Mouse (Mus musculus) kidney, embryonic 15.5 days (tissue): ENCODE data around the gene Vars2. TPM values are rescaled to one million over a fixed set of nuclear protein-coding genes. Genes with fewer than 3 reads are reported as not detected.

Experiments used
- ATAC-seq: fragments of 200-750 bp; cut with Nextera tagmentation; replicated peaks from 2 replicates; pipeline ENCODE4 v1.8.0; 2017; ENCODE audit warnings: moderate TSS enrichment; ENCODE audit not compliant: low FRiP score
- H3K27ac ChIP-seq: fragments of 300-500 bp; sonication (generic); 2 replicates; pipeline ENCODE4 v1.5.1; 2015; ENCODE audit warnings: mild to moderate bottlenecking, inconsistent platforms
- H3K27me3 ChIP-seq: fragments of 300-500 bp; sonication (generic); 2 replicates; pipeline ENCODE4 v1.6.1; 2015; ENCODE audit warnings: inconsistent platforms
- H3K36me3 ChIP-seq: fragments of 300-500 bp; sonication (generic); 2 replicates; pipeline ENCODE4 v1.6.1; 2015; ENCODE audit warnings: inconsistent platforms
- H3K4me1 ChIP-seq: fragments of 300-500 bp; sonication (generic); 2 replicates; pipeline ENCODE4 v1.6.1; 2015; ENCODE audit warnings: inconsistent platforms
- H3K4me2 ChIP-seq: fragments of 300-500 bp; sonication (generic); 2 replicates; pipeline ENCODE4 v1.6.1; 2015; ENCODE audit warnings: moderate library complexity, mild to moderate bottlenecking, inconsistent platforms
- H3K4me3 ChIP-seq: fragments of 300-500 bp; sonication (generic); replicated peaks from 2 replicates; pipeline ENCODE4 v1.5.1; 2015; ENCODE audit warnings: mild to moderate bottlenecking, inconsistent platforms
- H3K9ac ChIP-seq: fragments of 300-500 bp; sonication (generic); 2 replicates; pipeline ENCODE4 v1.6.1; 2015; ENCODE audit warnings: mild to moderate bottlenecking, inconsistent platforms
- H3K9me3 ChIP-seq: fragments of 300-500 bp; sonication (generic); replicated peaks from 2 replicates; pipeline ENCODE4 v1.6.1; 2016; ENCODE audit warnings: inconsistent platforms
- WGBS: fragments of 180-500 bp; shearing (Covaris S2); methylation state at CpG from one replicate; pipeline ENCODE4 v1.1.7; 2015; ENCODE audit warnings: mixed read lengths; 5-methylcytosine and 5-hydroxymethylcytosine counted together
- polyA plus RNA-seq: library from polyadenylated mRNA; unstranded; fragments of >200 nt; fragmentation: Nextera tagmentation; extraction: Ambion mirVana; gene quantifications from 2 replicates; pipeline ENCODE4 v1.2.1, GENCODE M21; 2015

Gene Vars2
- 15.9 and 18.8 TPM in 2 replicates for polyA plus RNA-seq

GRCm38 (mm10) chr17:35667334-35668065 lies at the start of gene Vars2:
TSS of gene Vars2 (minus strand) at chr17:35667592.
- Histone ChIP-seq H3K4me1 (peaks cover 24% of the 10 kb centered on the region), H3K27ac (peak within 1 kb of the TSS; percentile 90), H3K4me3 (peak within 1 kb of the TSS; percentile 82), H3K4me2 (peak within 1 kb of the TSS; percentile 91), H3K36me3 (peaks cover 47% of the 10 kb centered on the region), H3K9ac (peak within 1 kb of the TSS; percentile 88), H3K9me3 (no peaks in the 10 kb centered on the region), H3K27me3 (no peaks in the 10 kb centered on the region)
- ATAC-seq: peak; percentile 84
- under 1% methylated on average over 61 of the region's 61 CpGs for WGBS

DNA sequence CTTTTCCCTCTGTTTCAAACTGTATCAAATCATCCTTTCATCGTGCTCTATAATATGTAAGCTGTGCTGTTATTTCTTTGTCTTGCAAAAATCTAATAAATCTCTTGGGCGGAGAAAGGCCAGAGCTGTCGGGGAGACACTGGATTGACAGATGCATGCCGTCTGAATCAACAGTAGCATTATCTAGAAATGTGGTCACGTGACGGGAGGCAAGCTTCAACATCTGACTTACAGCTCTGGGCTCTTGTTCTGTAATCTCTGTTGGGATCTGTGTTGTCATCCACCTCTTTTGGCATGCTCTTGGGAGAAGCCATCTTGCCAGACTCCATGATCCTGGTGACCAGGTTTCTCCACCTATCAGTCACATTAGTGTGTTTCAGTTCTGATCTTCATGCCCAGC lies 49.7 kb upstream of the Vars2 start:
- Histone ChIP-seq H3K36me3 (no peaks in the 10 kb centered on the region), H3K27me3 (no peaks in the 10 kb centered on the region), H3K9me3 (no peaks in the 10 kb centered on the region), H3K27ac (no peak overlapping the region), H3K9ac (no peak overlapping the region), H3K4me1 (peaks cover 29% of the 10 kb centered on the region), H3K4me3 (no peak overlapping the region), H3K4me2 (no peak overlapping the region)
- whole genome bisulfite sequencing: 83% methylated on average over 6 of the region's 6 CpGs
- ATAC-seq: no peak

DNA sequence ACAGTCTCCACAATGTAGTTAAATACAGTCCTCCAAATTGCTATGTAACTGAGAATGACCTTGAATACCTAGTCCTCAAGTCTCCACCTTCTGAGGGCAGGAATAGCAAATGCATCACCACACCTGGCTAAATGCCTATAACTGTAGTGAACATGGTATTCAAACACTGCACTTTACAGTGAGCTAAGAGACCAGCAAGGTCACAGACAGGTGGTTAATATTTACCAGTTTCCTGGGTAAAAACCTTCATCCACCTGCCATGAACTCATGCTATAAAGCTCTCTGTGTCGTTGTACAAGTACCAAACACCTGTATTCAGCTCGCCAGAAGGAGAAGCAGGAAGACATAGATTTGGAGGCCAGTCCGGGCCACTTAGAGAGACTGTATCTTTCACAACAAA lies 48.7 kb upstream of the Vars2 start:
- H3K27ac ChIP-seq: peak overlapping the region; percentile 59
- no peak overlapping the region for H3K9ac ChIP-seq
- H3K4me3 ChIP-seq: no peak overlapping the region
- H3K27me3 ChIP-seq: no peaks in the 10 kb centered on the region
- 71% methylated on average over 3 of the region's 3 CpGs for WGBS
- H3K9me3 ChIP-seq: no peaks in the 10 kb centered on the region
- no peaks in the 10 kb centered on the region for H3K36me3 ChIP-seq
- peaks cover 28% of the 10 kb centered on the region for H3K4me1 ChIP-seq
- H3K4me2 ChIP-seq: no peak overlapping the region
- ATAC-seq: no peak

DNA sequence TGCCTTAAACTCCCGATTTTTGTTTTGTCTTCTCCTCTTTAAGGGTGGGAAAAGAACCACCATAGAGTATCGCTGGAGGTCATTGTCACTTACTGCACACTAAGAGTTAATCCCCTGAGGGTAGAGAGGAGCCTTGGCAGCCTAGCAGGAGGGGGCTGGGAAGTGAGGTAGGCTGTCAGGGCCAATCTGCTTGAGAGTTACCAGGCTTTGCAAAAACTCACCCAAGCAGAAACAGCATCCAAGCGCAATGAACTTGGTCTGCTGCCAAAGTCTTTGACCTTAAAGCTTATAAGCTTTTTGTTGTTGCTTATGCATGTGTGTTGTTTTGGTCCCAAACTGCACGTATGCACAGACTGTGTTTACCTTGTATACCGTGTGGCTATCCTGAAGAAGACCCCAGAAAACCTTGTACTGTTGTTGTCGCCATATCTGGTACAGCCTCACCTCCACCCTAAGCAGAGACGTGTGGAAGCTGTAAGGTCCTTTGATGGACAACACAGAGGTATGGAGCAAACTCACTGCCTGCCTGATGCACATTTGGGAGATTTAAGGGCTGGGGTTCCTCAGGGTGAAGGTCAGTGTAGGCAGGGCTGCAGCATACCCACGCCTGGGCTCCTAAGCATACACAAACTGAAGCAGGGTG lies 43.4 kb upstream of the Vars2 start:
- Histone ChIP-seq H3K4me2 (no peak overlapping the region), H3K9ac (no peak overlapping the region), H3K27ac (peak overlapping the region; percentile 82), H3K9me3 (no peaks in the 10 kb centered on the region), H3K27me3 (no peaks in the 10 kb centered on the region), H3K36me3 (no peaks in the 10 kb centered on the region), H3K4me3 (no peak overlapping the region), H3K4me1 (peaks cover 24% of the 10 kb centered on the region)
- peak; percentile 84 for ATAC-seq
- WGBS: 29% methylated on average over 8 of the region's 8 CpGs

GRCm38 (mm10) chr17:35708611-35709010 lies 41.2 kb upstream of the Vars2 start:
- H3K9ac ChIP-seq: no peak overlapping the region
- no peaks in the 10 kb centered on the region for H3K27me3 ChIP-seq
- 84% methylated on average over 2 of the region's 2 CpGs for WGBS
- H3K4me2 ChIP-seq: no peak overlapping the region
- H3K36me3 ChIP-seq: no peaks in the 10 kb centered on the region
- H3K9me3 ChIP-seq: no peaks in the 10 kb centered on the region
- ATAC-seq: no peak
- peaks cover 46% of the 10 kb centered on the region for H3K4me1 ChIP-seq
- no peak overlapping the region for H3K27ac ChIP-seq
- H3K4me3 ChIP-seq: no peak overlapping the region

DNA sequence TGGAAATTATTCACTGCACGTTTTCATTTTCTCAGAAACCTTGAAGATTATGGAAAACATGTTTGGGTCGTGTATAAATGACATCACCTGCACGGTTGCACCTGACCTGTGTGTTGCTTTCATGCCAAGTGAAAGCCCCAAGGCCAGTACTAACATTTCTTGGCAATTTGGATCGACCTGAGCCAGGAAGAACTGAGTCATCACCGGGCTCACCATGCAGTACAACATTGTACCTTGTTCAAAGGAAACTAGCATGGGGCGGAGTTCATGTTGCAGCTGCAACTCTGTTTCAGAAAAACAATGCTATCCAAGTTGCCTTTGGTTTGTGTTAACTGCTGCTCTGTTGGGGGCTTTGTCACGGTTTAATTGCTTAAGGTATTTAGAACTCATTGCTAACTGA lies 40.5 kb upstream of the Vars2 start:
- no peak for ATAC-seq
- no peak overlapping the region for H3K9ac ChIP-seq
- H3K4me3 ChIP-seq: no peak overlapping the region
- no peak overlapping the region for H3K27ac ChIP-seq
- no peaks in the 10 kb centered on the region for H3K9me3 ChIP-seq
- no peak overlapping the region for H3K4me2 ChIP-seq
- peaks cover 50% of the 10 kb centered on the region for H3K4me1 ChIP-seq
- H3K27me3 ChIP-seq: no peaks in the 10 kb centered on the region
- 72% methylated on average over 7 of the region's 7 CpGs for WGBS
- H3K36me3 ChIP-seq: no peaks in the 10 kb centered on the region

GRCm38 (mm10) chr17:35705836-35706235 lies 38.4 kb upstream of the Vars2 start:
- no peak overlapping the region for H3K4me3 ChIP-seq
- H3K4me2 ChIP-seq: no peak overlapping the region
- H3K27me3 ChIP-seq: no peaks in the 10 kb centered on the region
- no peaks in the 10 kb centered on the region for H3K9me3 ChIP-seq
- no peak for ATAC-seq
- no peak overlapping the region for H3K9ac ChIP-seq
- H3K27ac ChIP-seq: peak overlapping the region; percentile 98
- WGBS: 21% methylated on average over 4 of the region's 4 CpGs
- peaks cover 55% of the 10 kb centered on the region for H3K4me1 ChIP-seq
- no peaks in the 10 kb centered on the region for H3K36me3 ChIP-seq

DNA sequence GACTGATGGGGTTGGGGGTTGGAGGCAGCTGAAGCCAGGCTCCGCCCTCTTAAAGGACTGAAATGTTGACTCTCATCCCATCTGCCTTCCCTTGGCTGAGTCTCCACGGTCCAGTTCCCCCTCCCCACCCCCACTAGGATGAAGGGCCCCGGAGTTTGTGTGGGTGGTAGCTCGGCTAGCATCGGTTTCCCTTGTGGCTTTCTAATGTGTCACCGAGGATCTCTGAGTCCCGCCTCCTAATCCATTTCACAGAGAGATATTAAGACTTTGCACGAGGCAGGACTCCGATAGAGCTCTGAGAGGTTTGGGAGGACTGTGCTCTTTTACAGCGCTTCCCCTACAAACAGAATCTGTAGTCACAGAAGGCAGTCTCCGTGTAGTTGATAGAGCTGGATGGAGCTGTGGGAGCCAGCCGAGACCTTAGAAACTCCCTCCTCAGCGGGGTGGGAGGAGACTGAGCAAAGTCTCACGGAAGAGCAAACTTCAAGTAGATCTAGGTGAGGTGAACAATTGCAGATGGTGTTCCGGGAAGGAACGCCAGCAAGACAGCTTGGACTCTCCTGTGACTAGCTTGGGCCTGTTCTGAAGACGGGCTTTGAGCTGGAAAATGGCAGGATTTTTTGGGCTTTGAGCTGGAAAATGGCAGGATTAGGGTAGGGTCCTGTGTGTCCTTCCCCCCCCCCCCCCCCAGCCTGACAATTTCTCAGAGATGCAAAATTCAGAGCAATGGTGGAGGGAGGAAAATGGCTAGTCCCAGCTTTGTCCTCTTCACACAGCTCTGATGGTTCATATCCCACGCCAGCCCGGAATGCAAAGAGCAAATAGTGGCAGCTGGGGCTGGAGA lies 37.5 kb upstream of the Vars2 start, which contains the start of gene Ddr1:
Gene Ddr1 (minus strand): TSS at position 1 of the 844 bp plus-strand sequence.
- ATAC-seq: peak; percentile 64

DNA sequence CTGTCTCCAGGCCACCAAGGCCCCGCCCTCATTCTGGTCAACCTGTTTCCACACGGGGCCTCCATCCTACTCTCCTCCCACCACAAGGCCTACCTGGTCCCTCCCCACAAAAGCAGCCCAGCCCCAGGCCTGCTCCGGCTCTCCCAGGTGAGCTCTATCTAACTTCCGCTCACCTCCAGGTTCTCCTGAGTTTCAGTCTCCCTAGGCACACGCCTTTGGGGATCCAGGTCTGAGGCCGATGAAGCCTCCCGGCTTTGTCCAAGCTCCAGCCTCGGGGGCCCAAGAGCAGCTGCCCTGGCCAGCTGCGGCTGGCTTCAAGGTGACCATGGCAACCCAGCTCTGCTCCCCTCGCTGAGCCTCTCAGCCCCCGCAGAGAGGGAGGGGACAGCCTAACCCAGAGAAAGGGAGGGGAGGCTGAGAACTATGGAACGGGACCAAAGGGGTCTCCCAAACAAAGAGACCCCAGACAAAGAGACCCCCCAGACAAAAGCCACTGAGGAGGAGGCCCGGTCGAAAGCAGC lies 36.4 kb upstream of the Vars2 start:
- peak overlapping the region; percentile 82 for H3K4me2 ChIP-seq
- 0 out of 2 replicates have a peak, but pooled peaks cover 3% of the 10 kb centered on the region for H3K36me3 ChIP-seq
- H3K9ac ChIP-seq: peak overlapping the region; percentile 62
- no peaks in the 10 kb centered on the region for H3K27me3 ChIP-seq
- peak; percentile 52 for ATAC-seq
- peak overlapping the region; percentile 98 for H3K27ac ChIP-seq
- 1% methylated on average over 14 of the region's 14 CpGs for WGBS
- H3K9me3 ChIP-seq: no peaks in the 10 kb centered on the region
- H3K4me1 ChIP-seq: peaks cover 60% of the 10 kb centered on the region
- H3K4me3 ChIP-seq: peak overlapping the region; percentile 72

More for the DNA sequence above, 37.5 kb upstream of the Vars2 start, which contains the start of gene Ddr1:
- peak within 1 kb of the TSS; percentile 82 for H3K4me2 ChIP-seq
- H3K27ac ChIP-seq: peak within 1 kb of the TSS; percentile 98
- peak within 1 kb of the TSS; percentile 62 for H3K9ac ChIP-seq
- H3K4me3 ChIP-seq: peak within 1 kb of the TSS; percentile 72
- WGBS: 9% methylated on average over 19 of the region's 19 CpGs
- H3K9me3 ChIP-seq: no peaks in the 10 kb centered on the region
- peaks cover 50% of the 10 kb centered on the region for H3K4me1 ChIP-seq
- H3K27me3 ChIP-seq: no peaks in the 10 kb centered on the region
- H3K36me3 ChIP-seq: no peaks in the 10 kb centered on the region

DNA sequence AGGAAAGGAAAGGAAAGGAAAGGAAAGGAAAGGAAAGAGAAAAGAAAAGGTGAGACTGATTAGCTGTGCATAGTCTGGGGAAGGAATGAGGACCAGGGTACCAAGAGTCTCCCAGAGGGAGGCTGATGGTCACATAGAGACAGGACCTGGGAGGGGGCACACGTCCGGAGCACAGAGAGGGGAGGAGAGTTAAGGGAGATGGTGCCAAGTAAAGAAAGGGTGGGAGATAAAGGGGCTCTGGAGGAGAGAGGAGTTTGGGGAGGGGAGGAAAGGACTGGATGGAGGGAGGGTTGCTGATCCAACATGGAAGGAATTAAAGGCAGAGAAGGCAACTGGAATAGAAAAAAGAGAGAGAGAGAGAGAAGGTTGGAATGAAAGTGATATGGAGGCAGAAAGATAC lies 35.7 kb upstream of the Vars2 start:
- Histone ChIP-seq H3K4me1 (peaks cover 68% of the 10 kb centered on the region), H3K9me3 (no peaks in the 10 kb centered on the region)

DNA sequence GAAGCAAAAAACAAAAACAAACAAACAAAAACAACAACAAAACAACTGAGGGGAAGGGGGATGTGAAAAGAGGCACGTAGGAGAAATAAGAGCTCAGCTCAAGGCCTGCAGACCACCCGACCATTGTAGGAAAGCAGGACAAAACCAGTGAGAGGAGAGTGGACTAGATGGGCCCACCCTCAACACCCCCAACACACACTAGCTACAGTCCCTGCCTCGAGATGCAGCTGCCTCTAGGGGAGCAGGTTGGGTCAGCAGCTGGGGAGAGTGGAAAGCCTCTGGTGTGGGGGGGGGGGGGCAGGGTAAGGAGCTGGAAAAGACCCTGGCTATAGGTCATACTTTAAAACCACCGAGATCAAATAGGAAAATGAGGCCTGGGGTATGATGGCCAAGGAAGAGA lies 35.2 kb upstream of the Vars2 start:
- peaks cover 72% of the 10 kb centered on the region for H3K4me1 ChIP-seq
- peak overlapping the region; percentile 99 for H3K27ac ChIP-seq
- no peaks in the 10 kb centered on the region for H3K9me3 ChIP-seq
- peak overlapping the region; percentile 72 for H3K4me3 ChIP-seq
- H3K27me3 ChIP-seq: no peaks in the 10 kb centered on the region
- peak overlapping the region; percentile 75 for H3K9ac ChIP-seq
- 0 out of 2 replicates have a peak, but pooled peaks cover 3% of the 10 kb centered on the region for H3K36me3 ChIP-seq
- peak overlapping the region; percentile 82 for H3K4me2 ChIP-seq
- ATAC-seq: no peak
- 10% methylated on average over 4 of the region's 4 CpGs for WGBS

More for the DNA sequence above, 35.7 kb upstream of the Vars2 start:
- Histone ChIP-seq H3K9ac (peak overlapping the region; percentile 75), H3K4me2 (peak overlapping the region; percentile 82), H3K36me3 (0 out of 2 replicates have a peak, but pooled peaks cover 3% of the 10 kb centered on the region), H3K27me3 (no peaks in the 10 kb centered on the region), H3K27ac (peak overlapping the region; percentile 99), H3K4me3 (peak overlapping the region; percentile 72)
- WGBS: 4% methylated on average over 2 of the region's 2 CpGs
- ATAC-seq: no peak
